Mouse (Mus musculus): ENCODE results near the gene Gm14412. TPM values are rescaled to one million over a fixed set of nuclear protein-coding genes. Genes with fewer than 3 reads are reported as not detected.

Gene Gm14412
- polyA plus RNA-seq, 1 experiment from 2014 or later = 0.25 TPM

Other genes starting within 250 kb of the Gm14412 start
- gene Gm14401, start 250.0 kb downstream of the Gm14412 start, polyA plus RNA-seq (2015; fragmentation: Nextera tagmentation; extraction: Ambion mirVana) = 0.18 TPM in 1 of 2 replicates, not detected in the other
- 18.2 and 28.1 TPM in 2 replicates for gene Gm14410, start 117.9 kb downstream of the Gm14412 start, polyA plus RNA-seq (2015; fragmentation: Nextera tagmentation; extraction: Ambion mirVana)
- gene Gm14409, start 57.3 kb downstream of the Gm14412 start, polyA plus RNA-seq (2015; fragmentation: Nextera tagmentation; extraction: Ambion mirVana) = not detected in 2 replicates
- 12.3 and 14.0 TPM in 2 replicates for gene Gm14418, start 74.0 kb upstream of the Gm14412 start, polyA plus RNA-seq (2015; fragmentation: Nextera tagmentation; extraction: Ambion mirVana)
- 16.2 and 20.0 TPM in 2 replicates for gene Zfp970, start 140.4 kb upstream of the Gm14412 start, polyA plus RNA-seq (2015; fragmentation: Nextera tagmentation; extraction: Ambion mirVana)
- 9.7 and 10.0 TPM in 2 replicates for gene Gm14403, start 173.9 kb upstream of the Gm14412 start, polyA plus RNA-seq (2015; fragmentation: Nextera tagmentation; extraction: Ambion mirVana)

All from lung, embryonic 15.5 days (tissue).